Mouse (Mus musculus) cerebellum, adult 2 months (tissue): ENCODE results near the gene Kank1.

ENCODE experiments used
- CTCF ChIP-seq: fragments of 200-500 bp; IDR thresholded peaks from 2 replicates; pipeline ENCODE4 v1.5.1; 2011; ENCODE audit warnings: low read depth, mild to moderate bottlenecking, control low read depth, low read length, moderate library complexity, borderline replicate concordance; ENCODE audit not compliant: insufficient read depth
- POLR2A ChIP-seq: fragments of 200-500 bp; IDR thresholded peaks from 2 replicates; pipeline ENCODE4 v1.6.1; 2011; ENCODE audit warnings: low read length, control low read depth, borderline replicate concordance; ENCODE audit not compliant: insufficient read depth

DNA sequence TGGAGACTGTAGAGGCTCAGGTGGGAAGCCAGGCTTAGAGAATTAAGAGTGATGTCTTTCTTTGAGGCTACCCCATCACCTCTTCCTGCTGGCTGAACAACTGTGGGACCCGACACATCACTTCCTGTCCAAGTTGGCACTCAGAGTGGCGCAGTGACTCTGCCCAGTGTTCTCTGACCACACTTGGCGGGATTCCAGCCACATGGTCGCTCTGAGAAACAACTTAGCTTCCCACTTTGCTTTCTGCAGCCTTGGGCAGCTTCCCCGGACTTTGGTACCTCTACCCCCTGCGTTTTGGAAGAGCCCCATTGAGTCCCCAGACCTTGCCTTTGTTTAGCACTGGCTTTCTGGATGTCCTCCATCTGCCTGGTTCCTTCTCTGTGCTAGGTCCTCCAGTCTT, 31.8 kb downstream of the Kank1 start:
- TF ChIP-seq CTCF (no peak), POLR2A (no peak)
